Mouse (Mus musculus): ENCODE measurements around the gene Rnf5.

DNA sequence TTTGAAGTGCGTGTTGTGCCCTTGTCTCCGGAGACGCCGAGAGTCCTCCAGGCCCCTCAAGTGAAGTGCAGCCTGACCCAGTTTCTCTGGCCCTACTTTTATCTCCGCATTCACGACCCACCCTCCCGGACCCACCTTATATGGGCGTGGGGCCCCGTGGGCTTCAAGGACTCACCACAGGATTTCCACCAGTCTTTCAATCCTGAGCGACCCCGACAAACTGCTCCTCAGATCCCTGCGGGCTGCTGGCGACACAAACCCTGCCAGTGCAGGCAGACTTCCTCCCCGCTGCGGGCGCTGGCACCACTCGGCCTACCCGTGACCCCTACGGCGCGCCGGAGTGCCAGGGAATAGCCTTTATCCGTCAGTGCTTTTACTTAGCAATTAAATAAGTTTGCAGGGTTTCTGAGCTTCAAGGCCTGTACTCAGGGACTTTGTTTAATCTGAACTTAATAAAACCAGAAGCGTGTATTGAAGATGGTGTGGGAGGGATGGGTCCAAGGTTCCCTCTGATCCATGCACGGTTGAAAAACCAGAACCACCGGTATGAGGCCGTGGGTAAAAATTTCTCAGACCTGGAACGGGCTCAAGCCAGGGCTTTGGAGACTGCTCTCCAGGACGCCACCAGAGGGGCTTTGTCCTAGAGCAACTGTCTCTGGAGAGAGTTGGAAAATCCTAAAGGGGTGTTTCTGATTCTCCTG is 24.6 kb upstream of the Rnf5 start, which contains the start of gene Ppt2:
- TF ChIP-seq MAFK (IDR thresholded peaks at IDR 0.05; ENCODE audit: insufficient read depth, low read depth, low read length) (no peak), ZC3H11A (IDR thresholded peaks at IDR 0.05; ENCODE audit: borderline replicate concordance, low read depth, low read length) (no peak)

Measured in ES-E14 (cell line).